Mouse (Mus musculus) CD8-positive naive resting alpha-beta T cell, adult 2 months (primary cell): ENCODE measurements around the gene Pilra.

Experiments
- DNase-seq, 2 experiments: peaks; one replicate each; pipeline ENCODE4 v3.0.0; 2022; ENCODE audit warnings: low read depth in 2 of 2, low spot score in 2 of 2

The Pilra gene

DNA sequence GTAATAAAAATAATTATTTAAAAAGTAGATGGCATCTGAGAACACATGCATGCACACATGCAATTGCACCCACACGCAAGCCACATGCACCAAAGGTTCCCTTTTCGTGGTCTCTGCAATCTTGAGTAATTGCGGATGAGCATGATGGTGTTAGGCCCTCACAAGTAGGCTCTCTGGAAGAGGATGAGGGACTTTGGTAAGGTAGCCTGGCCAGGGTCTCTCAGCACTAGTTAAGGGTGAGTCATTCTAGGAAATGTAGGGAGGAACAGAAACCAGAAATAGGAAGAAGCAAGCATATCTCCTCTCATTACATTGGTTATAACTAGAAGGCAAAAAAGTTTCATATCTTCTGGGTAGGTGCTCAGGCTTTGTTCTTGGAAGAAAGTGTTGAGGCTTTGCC, 11.1 kb downstream of the Pilra start:
- DNase-seq, result no peak

GRCm38 (mm10) chr5:137823455-137824045, 12.5 kb downstream of the Pilra start:
- no peak for DNase-seq

GRCm38 (mm10) chr5:137822602-137823001, 13.5 kb downstream of the Pilra start:
- no peak for DNase-seq

- DNase-seq, result no peak
These were observed 14.0 kb downstream of the Pilra start for GRCm38 (mm10) chr5:137822126-137822525.

- DNase-seq, result no peak
These were observed 18.4 kb downstream of the Pilra start for GRCm38 (mm10) chr5:137817466-137818222.

- no peak for DNase-seq
These were observed 27.8 kb downstream of the Pilra start for GRCm38 (mm10) chr5:137808316-137808715.

DNA sequence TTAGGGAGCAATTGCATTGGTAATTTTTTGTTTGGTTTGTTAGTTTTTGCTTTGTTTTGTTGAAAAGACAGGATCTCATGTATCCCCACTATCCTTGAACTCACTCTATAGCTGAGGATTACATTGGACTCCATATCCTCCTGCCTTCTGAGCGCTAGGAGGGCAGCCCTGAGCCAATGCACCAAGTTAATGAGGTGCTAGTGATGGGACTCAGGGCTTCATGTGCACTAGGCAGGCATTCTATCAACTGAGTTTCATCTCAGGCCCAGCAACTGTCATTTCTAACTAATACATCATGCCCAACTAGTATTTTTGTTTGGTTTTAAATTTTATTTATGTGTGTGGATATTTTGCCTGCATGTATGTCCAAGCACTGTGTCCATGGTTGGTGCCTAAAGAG, 29.9 kb downstream of the Pilra start:
- no peak for DNase-seq

DNA sequence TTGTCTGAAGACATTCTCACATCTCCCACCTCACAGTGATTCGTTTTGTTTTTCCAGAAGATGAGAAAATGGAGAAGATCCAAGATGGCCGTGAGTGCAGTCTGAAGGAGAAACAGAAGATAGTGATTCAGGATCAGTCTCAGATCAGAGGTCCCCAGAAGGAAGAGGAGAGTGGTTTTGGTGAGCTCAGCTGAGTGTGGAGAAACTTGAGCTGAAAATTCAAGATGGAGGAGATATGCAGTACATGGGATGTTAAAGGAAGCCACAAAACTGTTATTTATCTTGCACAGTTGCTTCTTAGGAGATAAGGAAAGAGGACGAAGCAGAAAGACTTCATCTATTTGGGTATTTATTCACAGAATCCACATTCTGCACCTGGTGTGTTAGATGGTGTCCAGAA, 35.2 kb downstream of the Pilra start:
- no peak for DNase-seq

DNA sequence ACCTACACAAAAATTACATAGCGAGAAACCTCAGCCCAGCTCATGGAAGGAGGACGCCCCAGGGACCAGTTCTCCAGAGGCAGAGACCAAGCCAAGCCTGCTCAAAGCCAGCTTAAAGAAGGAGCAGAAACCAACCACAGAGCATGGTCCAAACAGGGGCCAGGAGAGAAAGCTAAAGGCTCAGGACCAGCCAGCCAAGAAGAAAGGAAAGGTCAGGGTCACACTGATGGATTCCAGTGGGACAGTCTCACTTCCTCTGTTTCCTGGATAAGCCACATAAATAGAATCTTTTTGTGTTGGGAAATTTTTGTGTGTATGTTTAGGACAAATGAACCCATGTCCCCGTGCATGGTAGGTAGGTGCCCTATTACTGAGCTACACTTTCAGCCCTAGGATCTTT, 39.5 kb downstream of the Pilra start:
- DNase-seq, result no peak

DNA sequence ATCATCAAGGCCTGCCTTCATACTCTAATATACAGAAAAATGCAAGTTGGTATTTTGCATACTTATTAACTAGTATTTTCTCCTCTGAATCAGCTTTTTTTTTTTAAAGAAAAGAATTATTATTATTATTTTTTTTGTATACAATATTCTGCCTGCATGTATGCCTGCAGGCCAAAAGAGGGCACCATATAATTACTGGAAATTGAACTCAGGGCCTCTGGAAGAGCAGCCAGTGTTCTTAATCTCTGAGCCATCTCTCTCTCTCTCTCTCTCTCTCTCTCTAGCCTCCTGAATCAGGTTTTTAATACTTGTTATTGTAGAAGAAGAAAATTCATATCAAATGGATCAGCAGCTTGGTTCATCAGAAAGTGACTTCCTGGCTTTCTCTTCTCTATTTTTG, 44.5 kb downstream of the Pilra start:
- DNase-seq, result no peak

GRCm38 (mm10) chr5:137788946-137789531, 47.0 kb downstream of the Pilra start:
- no peak for DNase-seq

DNA sequence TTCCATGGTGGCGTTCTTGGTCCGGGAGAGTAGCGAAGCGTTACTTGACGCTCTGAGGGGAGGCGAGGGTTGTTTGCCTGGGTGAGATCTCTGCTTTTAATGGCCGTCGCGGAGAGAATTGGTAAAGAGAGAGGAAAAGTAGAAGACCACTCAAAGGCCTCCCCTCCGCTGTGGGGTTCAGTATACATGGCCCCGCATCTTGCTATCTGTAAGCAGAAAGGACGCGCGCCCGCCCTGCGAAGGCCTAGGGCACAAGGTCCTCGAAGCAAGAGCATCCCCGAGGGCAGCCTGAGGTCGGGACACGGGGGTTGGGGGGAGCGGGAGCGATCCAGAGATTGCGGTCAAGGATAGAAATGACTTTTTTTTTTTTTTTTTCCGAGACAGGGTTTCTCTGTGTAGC, 47.9 kb downstream of the Pilra start:
- no peak for DNase-seq

DNA sequence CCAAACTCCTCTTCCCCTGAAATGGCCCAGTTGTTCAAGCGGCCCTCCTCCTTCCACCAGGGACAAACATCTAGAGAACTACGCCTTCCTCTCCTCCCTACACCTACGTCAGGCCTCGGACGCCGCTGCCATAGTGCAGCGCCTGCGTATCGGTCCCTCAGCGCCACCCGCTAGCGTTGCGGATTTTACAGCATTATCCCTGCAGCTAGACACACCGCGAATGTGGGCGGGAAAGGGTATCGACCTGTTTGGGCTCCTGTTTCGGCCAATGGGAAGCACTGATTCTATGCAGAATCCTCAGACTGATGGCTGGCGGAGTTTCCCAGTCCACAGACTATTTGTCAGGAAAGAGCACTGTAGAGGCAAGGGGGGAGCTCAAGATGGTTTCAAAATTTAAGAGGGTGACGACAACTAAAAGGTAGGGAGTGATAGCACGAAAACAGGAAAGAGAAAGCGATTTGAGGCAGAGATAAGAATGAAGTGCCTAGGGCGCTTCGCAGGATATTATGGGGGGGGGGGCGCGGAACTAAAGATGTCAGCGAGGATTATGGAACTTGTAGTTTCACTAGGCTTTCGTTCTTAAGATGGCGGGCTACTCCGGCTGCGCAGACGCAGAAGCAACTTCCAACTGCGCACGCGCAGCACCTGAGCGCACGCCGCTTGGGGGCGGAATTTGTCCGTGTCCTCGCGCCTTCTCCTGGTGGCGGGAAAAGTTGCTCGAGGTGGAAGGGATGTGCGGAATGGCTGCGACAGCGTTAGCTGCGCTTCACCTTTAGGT, 48.7 kb downstream of the Pilra start, which contains the start of the genes Mepce and Zcwpw1:
TSS of gene Mepce (minus strand) at position 505 of the 778 bp plus-strand sequence.
TSS of gene Zcwpw1 (plus strand) at position 648 of the 778 bp plus-strand sequence.
- DNase-seq, result peak; percentile 95

DNA sequence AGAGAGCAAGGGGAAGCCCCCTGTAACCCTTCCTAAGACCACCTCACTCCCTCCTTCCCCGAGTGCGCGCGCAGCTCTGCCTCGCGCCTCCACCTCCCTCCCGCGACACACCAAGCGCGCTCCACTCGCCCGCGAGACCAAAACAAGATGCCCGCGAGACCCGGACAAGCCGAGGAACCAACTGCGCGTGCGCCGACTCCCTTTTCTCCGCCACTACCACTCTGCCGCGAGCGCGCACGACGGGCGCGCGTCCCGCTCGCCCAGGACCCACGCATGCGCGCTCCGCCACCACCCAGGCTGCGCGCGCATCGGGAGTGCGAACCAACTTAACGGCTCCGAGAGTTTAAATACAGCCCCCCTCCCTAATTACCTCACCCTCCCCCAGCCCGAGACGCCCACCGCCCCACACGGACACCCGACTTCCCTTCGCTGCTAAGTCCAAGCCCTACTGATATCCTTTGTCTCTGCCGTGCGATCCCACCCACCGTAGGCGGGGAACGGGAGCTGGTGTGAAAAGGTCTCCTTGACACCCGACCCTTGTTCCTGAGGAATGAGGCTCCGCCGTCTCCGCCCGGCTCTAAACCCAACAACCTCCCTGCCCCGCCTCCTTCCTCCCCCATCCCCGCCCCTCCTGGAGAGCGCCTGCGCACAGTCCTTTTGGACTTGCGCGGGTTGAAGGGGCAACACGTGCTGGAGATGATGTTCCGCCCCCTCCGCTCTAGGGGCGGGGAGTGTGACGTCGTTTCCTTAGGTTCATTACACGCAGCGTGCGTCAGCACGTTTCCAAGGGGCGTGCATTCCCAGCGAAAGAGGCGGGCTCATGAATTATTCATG, 49.8 kb downstream of the Pilra start:
- peak; percentile 97 to 98 for DNase-seq

- peak in 1 of 2 experiments; percentile 36 for DNase-seq
These were observed 50.7 kb downstream of the Pilra start for GRCm38 (mm10) chr5:137785164-137786031.

DNA sequence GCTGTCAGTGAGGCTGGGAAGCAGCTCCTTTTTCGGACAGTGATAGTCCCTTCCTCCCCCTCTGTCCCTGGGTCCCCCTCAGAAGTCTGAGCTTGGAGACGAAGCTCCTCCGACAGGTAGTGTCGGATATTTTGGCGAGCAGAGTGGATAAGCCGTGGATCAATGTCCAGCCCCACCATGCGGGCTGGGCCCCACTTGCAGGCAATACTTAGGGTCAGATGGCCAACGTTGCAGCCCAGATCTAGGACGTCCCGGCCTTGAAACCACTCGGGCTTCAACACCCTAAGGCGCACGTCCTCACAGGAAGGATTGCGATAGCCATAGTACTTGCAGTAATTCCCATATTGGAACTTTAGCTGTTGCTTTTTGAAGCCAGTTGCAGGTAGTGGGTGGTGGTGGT, 51.5 kb downstream of the Pilra start:
- no peak for DNase-seq

DNA sequence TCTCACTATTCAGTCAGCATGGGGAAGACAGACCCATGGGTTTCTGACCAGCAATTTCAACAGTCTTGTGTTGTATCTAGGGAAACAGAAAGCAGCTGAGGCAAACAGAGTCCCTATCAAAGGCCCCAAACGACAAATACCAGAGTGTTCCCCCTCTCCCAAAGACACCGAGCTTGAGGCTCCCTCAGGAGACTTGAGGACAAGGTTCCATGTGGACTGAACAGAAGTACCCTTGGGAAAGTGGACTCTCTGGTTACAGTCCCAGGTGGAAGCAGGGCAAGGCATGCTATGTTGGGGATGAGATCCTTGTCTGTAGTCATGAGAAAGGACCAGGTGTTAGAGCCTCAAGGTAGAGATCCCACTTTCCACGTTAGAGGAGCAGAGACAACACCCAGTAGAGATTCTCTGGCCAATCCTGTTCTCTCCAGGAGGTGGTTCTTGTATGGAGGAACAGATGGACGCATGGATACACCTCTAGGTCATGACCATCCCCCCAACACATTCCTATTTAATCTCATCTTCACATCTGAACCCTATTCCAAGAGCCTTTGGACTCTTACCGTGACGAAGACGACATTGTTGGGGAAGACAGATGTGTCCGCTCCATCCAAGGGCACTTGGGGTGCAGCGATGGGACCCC, 52.1 kb downstream of the Pilra start:
- no peak for DNase-seq

DNA sequence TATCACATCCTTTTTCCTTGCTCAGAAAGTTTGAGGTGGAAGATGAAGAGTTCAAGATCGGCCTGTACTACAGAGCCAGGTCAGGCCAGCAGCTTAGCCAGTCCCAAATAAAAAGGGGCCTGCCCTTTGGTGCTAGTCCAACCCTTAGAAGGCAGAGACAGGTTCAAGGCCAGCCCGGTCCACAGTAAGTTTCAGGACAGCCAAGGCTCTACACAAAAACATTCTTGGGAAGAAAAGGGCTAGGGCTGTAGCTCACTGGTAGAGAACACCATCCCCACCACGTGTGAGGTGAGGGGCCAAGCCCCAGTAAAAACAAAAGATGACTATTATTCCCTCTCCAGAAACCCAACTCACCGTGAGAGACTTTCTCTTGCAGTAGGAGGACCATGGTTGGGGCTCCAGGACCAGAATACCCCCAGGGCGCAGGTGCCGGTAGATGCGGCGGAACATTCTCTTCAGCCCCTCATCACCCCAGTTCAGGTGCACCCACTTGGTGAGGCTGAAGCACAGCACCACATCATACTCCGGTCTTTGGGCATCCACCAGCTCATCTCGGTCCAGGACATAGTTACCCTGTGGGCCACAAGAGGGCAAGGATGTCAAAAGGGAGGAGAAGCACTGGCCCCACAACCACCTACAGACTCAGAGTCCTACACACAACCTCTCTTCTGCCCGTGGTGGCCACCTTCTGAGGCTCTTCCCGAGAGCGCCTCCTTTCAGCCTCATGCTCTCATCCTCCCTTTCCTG, 53.1 kb downstream of the Pilra start:
- DNase-seq, result no peak

- no peak for DNase-seq
These were observed 54.4 kb downstream of the Pilra start for GRCm38 (mm10) chr5:137781661-137782060.
